Mouse (Mus musculus) erythroblast, embryonic 14.5 days (primary cell): ENCODE measurements at regions not wholly inside any gene's neighbourhood (a gene's known extent, or its start where the extent isn't known, plus 50 kb on each side); places are given as distances from the start of the nearest gene placed in this dataset.

ENCODE experiments used
- GATA1 ChIP-seq: IDR thresholded peaks from 2 replicates; pipeline ENCODE4 v1.6.1; 2012; ENCODE audit warnings: low read length, inconsistent platforms, mixed read lengths
- TAL1 ChIP-seq: IDR thresholded peaks from 3 replicates; pipeline ENCODE4 v1.6.1; 2012; ENCODE audit warnings: low read length, inconsistent platforms, mixed read lengths

DNA sequence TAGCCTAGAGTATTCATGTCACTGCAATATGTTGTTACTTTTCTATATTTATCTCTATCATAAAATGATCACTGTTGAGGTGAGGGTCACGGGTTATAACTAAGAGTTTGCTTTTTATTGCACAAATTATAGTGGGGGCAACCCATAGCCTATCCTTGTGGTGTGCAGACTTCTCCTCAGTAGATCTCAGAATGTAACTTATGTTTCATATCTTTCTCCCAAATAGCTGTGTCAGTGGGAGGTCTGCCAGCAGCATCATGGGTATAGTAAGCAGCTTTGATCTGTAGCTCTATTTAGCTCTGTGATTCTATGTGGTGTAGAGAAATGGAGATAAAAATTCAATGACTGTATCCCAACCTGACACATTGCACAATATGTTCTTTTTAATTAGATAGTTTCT, 641.9 kb downstream of the Dok5 start:
- TF ChIP-seq GATA1 = no peak
- no peak for TF ChIP-seq TAL1
